Comparison of ENCODE assay signal across 19 mouse cellular contexts in genomic region chr5:35267486-35267885, GRCm38 (mm10). TPM values are rescaled to one million over a fixed set of nuclear protein-coding genes. Genes with fewer than 3 reads are reported as not detected.
DNase-seq lines count a peak whose midpoint lies in the region; ATAC-seq and TF ChIP-seq lines count a peak whose summit lies in the region.
"Had no signal": no experiment of that assay in that cellular context is flagged by ENCODE, and none has a peak within 500 bp of the region (broad histone marks: within the 10 kb centered on the region; RNA-seq: fewer than 3 reads in every experiment).

No protein-coding gene starts in this region.

- no peak overlapping the region for H3K4me3 ChIP-seq in layer of hippocampus, adult 2 months
- H3K4me3 ChIP-seq in hindbrain, embryonic 14.5 days (replicated peaks; ENCODE audit: low read length): no peak overlapping the region
- no peak overlapping the region for H3K4me3 ChIP-seq in midbrain, embryonic 15.5 days
- H3K4me3 ChIP-seq: heart, adult 2 months; limb, embryonic 10.5 days had no signal

- ATAC-seq in hindbrain, embryonic 14.5 days (ENCODE audit: low FRiP score): peak; percentile 90
- ATAC-seq in midbrain, embryonic 15.5 days (replicated peaks): peak; percentile 92
- ATAC-seq: intestine, postnatal 0 days had no signal

- no peaks in the 10 kb centered on the region for H3K9me3 ChIP-seq in hindbrain, embryonic 14.5 days (ENCODE audit: control insufficient read depth, low read length)
- no peaks in the 10 kb centered on the region for H3K9me3 ChIP-seq in midbrain, embryonic 15.5 days
- H3K9me3 ChIP-seq: limb, embryonic 10.5 days had no signal

- H3K27ac ChIP-seq in layer of hippocampus, adult 2 months: peak overlapping the region; percentile 36; the same call in 1 of the 2 replicates
- H3K27ac ChIP-seq in hindbrain, embryonic 14.5 days: peak overlapping the region; percentile 43; the same call in 1 of the 2 replicates
- peak overlapping the region; percentile 56 for H3K27ac ChIP-seq in midbrain, embryonic 15.5 days
- H3K27ac ChIP-seq: heart, adult 2 months; limb, embryonic 10.5 days; liver, embryonic 14.5 days; macrophage had no signal

- peaks cover 12% of the 10 kb centered on the region for H3K4me1 ChIP-seq in hindbrain, embryonic 14.5 days (replicated peaks; ENCODE audit: control insufficient read depth, insufficient read depth, low read length)
- peaks cover 13% of the 10 kb centered on the region for H3K4me1 ChIP-seq in midbrain, embryonic 15.5 days
- H3K4me1 ChIP-seq: limb, embryonic 10.5 days had no signal

- no peak for DNase-seq in layer of hippocampus, adult 2 months (ENCODE audit: low spot score in 2 of 2)
- no peak for DNase-seq in layer of hippocampus, adult 9-10 months (ENCODE audit: low spot score)
- peak; percentile 49 for DNase-seq in brain, embryonic 18.5 days (ENCODE audit: low read depth, low spot score)
- peak; percentile 64 for DNase-seq in hindbrain, embryonic 14.5 days (ENCODE audit: low spot score)
- no peak for DNase-seq in adrenal gland, postnatal 14 days
- no peak for DNase-seq in adrenal gland, postnatal 4 days (ENCODE audit: low spot score in 2 of 2)
- DNase-seq in urinary bladder, adult 2 months (ENCODE audit: low spot score): no peak
- DNase-seq: heart, adult 2 months; heart, postnatal 10 days; kidney, postnatal 14 days; right cerebral cortex, adult 18-20 months; thymus, postnatal 25 days had no signal

- H3K27me3 ChIP-seq in hindbrain, embryonic 14.5 days (ENCODE audit: control insufficient read depth, insufficient read depth, low read length): no peaks in the 10 kb centered on the region
- no peaks in the 10 kb centered on the region for H3K27me3 ChIP-seq in midbrain, embryonic 15.5 days (replicated peaks)

- 12% methylated on average over 7 of the region's 7 CpGs for WGBS in hindbrain, embryonic 14.5 days
- WGBS in midbrain, embryonic 15.5 days: 19% methylated on average over 7 of the region's 7 CpGs

- H3K36me3 ChIP-seq in hindbrain, embryonic 14.5 days (replicated peaks; ENCODE audit: control insufficient read depth, insufficient read depth): no peaks in the 10 kb centered on the region
- no peaks in the 10 kb centered on the region for H3K36me3 ChIP-seq in midbrain, embryonic 15.5 days (replicated peaks)
- H3K36me3 ChIP-seq: limb, embryonic 10.5 days had no signal

- TF ChIP-seq CTCF in layer of hippocampus, adult 2 months (conservative IDR thresholded peaks at IDR 0.05): no peak

- no peak overlapping the region for H3K4me2 ChIP-seq in hindbrain, embryonic 14.5 days (replicated peaks)
- H3K4me2 ChIP-seq in midbrain, embryonic 15.5 days: no peak overlapping the region

- H3K9ac ChIP-seq in hindbrain, embryonic 14.5 days: no peak overlapping the region
- no peak overlapping the region for H3K9ac ChIP-seq in midbrain, embryonic 15.5 days
- H3K9ac ChIP-seq: liver, embryonic 14.5 days had no signal

RNA-seq across cellular contexts. Expression of gene Adra2c, which starts 10.6 kb away (rescaled TPM):
- 10 to 100 TPM; 23.6 to 25.6 TPM for total RNA-seq in layer of hippocampus, adult 2 months (2021)
- 0.67 and 1.1 TPM in 2 replicates for polyA plus RNA-seq in hindbrain, embryonic 14.5 days (2014; fragmentation: Nextera tagmentation; extraction: Ambion mirVana)
- 0.32 and 0.86 TPM in 2 replicates for polyA plus RNA-seq in midbrain, embryonic 15.5 days (2015; fragmentation: Nextera tagmentation; extraction: Ambion mirVana)
- total RNA-seq in adrenal gland, postnatal 14 days (2021): 0.30 and 0.83 TPM in 2 replicates
- total RNA-seq in adrenal gland, postnatal 4 days (2021): 1 to 10 TPM; 1.5 to 1.6 TPM
- polyA plus RNA-seq in urinary bladder, adult 2 months (2012; rRNA removed): 0.33 and 0.34 TPM in 2 replicates
- total RNA-seq: common myeloid progenitor, adult 5-6 weeks; MEL had no signal
- polyA plus RNA-seq: limb, embryonic 10.5 days; liver, embryonic 14.5 days; macrophage had no signal

Comparison
In these comparisons a context has a peak if more than half of its experiments do, and no peak if none do; other contexts are left out.
1. DNase-seq: peak in brain, embryonic 18.5 days (single experiment) and hindbrain, embryonic 14.5 days (single experiment); none in layer of hippocampus, adult 2 months (0 of 2), layer of hippocampus, adult 9-10 months (single experiment), adrenal gland, postnatal 14 days (single experiment), adrenal gland, postnatal 4 days (0 of 2) and urinary bladder, adult 2 months (single experiment).
2. RNA of gene Adra2c, which starts 10.6 kb away (total RNA-seq): 23.6 to 25.6 TPM in layer of hippocampus, adult 2 months; 1.5 to 1.6 TPM in adrenal gland, postnatal 4 days and 0.30 to 0.83 TPM in adrenal gland, postnatal 14 days; every median in the first group is over 4 times any median in the second.
3. Peak in every context shown above with its lines, with median percentiles within 50 percentile points of each other: H3K27ac ChIP-seq.